In genomic region chr7:121864858-121865585, GRCm38 (mm10) we compare ENCODE assay signal across 8 mouse cellular contexts. TPM values are rescaled to one million over a fixed set of nuclear protein-coding genes. Genes with fewer than 3 reads are reported as not detected.
DNase-seq lines count a peak whose midpoint lies in the region; ATAC-seq and TF ChIP-seq lines count a peak whose summit lies in the region.

Gene Scnn1b (plus strand): TSS chr7:121865038.

- no peak for TF ChIP-seq CTCF in cerebellum, adult 2 months (IDR thresholded peaks at IDR 0.05; ENCODE audit: borderline replicate concordance, insufficient read depth, low read depth, low read length)
- no peak for TF ChIP-seq CTCF in kidney, postnatal 0 days (IDR thresholded peaks at IDR 0.05; ENCODE audit: low read depth)

- H3K4me1 ChIP-seq in cerebellum, adult 2 months (ENCODE audit: control insufficient read depth, insufficient read depth, low read length) = 0 out of 2 replicates have a peak, but pooled peaks cover 4% of the 10 kb centered on the region
- H3K4me1 ChIP-seq in forebrain, embryonic 10.5 days = peaks cover 11% of the 10 kb centered on the region
- no peaks in the 10 kb centered on the region for H3K4me1 ChIP-seq in kidney, postnatal 0 days (replicated peaks; ENCODE audit: insufficient read depth, low read length)
- peaks cover 9% of the 10 kb centered on the region for H3K4me1 ChIP-seq in midbrain, embryonic 13.5 days (replicated peaks)

- peak within 1 kb of the TSS; percentile 51 for H3K4me2 ChIP-seq in kidney, postnatal 0 days (ENCODE audit: low read length)
- H3K4me2 ChIP-seq in midbrain, embryonic 13.5 days (replicated peaks) = peak within 1 kb of the TSS; percentile 60

- no peaks in the 10 kb centered on the region; the same call in 1 of the 2 replicates for H3K27me3 ChIP-seq in cerebellum, adult 2 months (ENCODE audit: control insufficient read depth, insufficient read depth, low read length)
- H3K27me3 ChIP-seq in forebrain, embryonic 10.5 days (ENCODE audit: poor library complexity, severe bottlenecking) = peaks cover 48% of the 10 kb centered on the region
- H3K27me3 ChIP-seq in kidney, postnatal 0 days (ENCODE audit: insufficient read depth, low read length) = peaks cover 10% of the 10 kb centered on the region; the same call in 1 of the 2 replicates
- peaks cover 37% of the 10 kb centered on the region for H3K27me3 ChIP-seq in midbrain, embryonic 13.5 days

- H3K9me3 ChIP-seq in forebrain, embryonic 10.5 days = no peaks in the 10 kb centered on the region
- no peaks in the 10 kb centered on the region for H3K9me3 ChIP-seq in kidney, postnatal 0 days (replicated peaks; ENCODE audit: low read length)
- no peaks in the 10 kb centered on the region for H3K9me3 ChIP-seq in midbrain, embryonic 13.5 days

- DNase-seq in cerebellum, adult 2 months = peak in 1 of 2 experiments; percentile 12
- DNase-seq in cerebellum, postnatal 14 days = no peak
- no peak for DNase-seq in forebrain, embryonic 10.5 days (ENCODE audit: extremely low spot score, low spot score)
- DNase-seq in kidney, postnatal 0 days (ENCODE audit: low spot score) = peak; percentile 4
- DNase-seq in frontal cortex, postnatal 36 days (ENCODE audit: low spot score in 2 of 2) = no peak
- DNase-seq in left cerebral cortex, postnatal 14 days (ENCODE audit: low spot score in 2 of 2) = no peak
- no peak for DNase-seq in spleen, postnatal 4 days (ENCODE audit: low spot score in 2 of 2)

- TF ChIP-seq POLR2A in cerebellum, adult 2 months (IDR thresholded peaks at IDR 0.05; ENCODE audit: borderline replicate concordance, insufficient read depth, low read length) = no peak

- no peak within 1 kb of the TSS for H3K27ac ChIP-seq in cerebellum, adult 2 months (ENCODE audit: insufficient read depth, low read length)
- H3K27ac ChIP-seq in forebrain, embryonic 10.5 days = no peak within 1 kb of the TSS
- H3K27ac ChIP-seq in kidney, postnatal 0 days = no peak within 1 kb of the TSS
- no peak within 1 kb of the TSS for H3K27ac ChIP-seq in midbrain, embryonic 13.5 days

- H3K36me3 ChIP-seq in forebrain, embryonic 10.5 days (replicated peaks) = no peaks in the 10 kb centered on the region
- no peaks in the 10 kb centered on the region for H3K36me3 ChIP-seq in kidney, postnatal 0 days (ENCODE audit: insufficient read depth, low read length)
- no peaks in the 10 kb centered on the region for H3K36me3 ChIP-seq in midbrain, embryonic 13.5 days

- H3K9ac ChIP-seq in kidney, postnatal 0 days (ENCODE audit: low read depth, low read length) = peak within 1 kb of the TSS; percentile 53
- no peak within 1 kb of the TSS; the same call in 1 of the 2 replicates for H3K9ac ChIP-seq in midbrain, embryonic 13.5 days (replicated peaks)

- peak; percentile 73 for ATAC-seq in kidney, postnatal 0 days (replicated peaks; ENCODE audit: low FRiP score, low read depth)
- peak; percentile 45; the same call in 1 of the 2 replicates for ATAC-seq in midbrain, embryonic 13.5 days

- WGBS in cerebellum, adult 2 months = 4% methylated on average over 38 of the region's 42 CpGs
- 2% methylated on average over 38 of the region's 42 CpGs for WGBS in forebrain, embryonic 10.5 days
- 3% methylated on average over 39 of the region's 42 CpGs for WGBS in kidney, postnatal 0 days
- 2% methylated on average over 42 of the region's 42 CpGs for WGBS in midbrain, embryonic 13.5 days

- peak within 1 kb of the TSS; percentile 40 for H3K4me3 ChIP-seq in cerebellum, adult 2 months (replicated peaks; ENCODE audit: insufficient read depth, low read depth, low read length)
- H3K4me3 ChIP-seq in forebrain, embryonic 10.5 days = peak within 1 kb of the TSS; percentile 46
- peak within 1 kb of the TSS; percentile 35 for H3K4me3 ChIP-seq in kidney, postnatal 0 days (replicated peaks; ENCODE audit: low read depth, low read length)
- peak within 1 kb of the TSS; percentile 32 for H3K4me3 ChIP-seq in midbrain, embryonic 13.5 days (replicated peaks)

- intact Hi-C loops in left cerebral cortex, postnatal 14 days (cut with DNase I) = no loop called here

RNA-seq across cellular contexts. Expression of gene Scnn1b, which starts in this region (rescaled TPM):
- 1.3 and 1.5 TPM in 2 replicates for polyA plus RNA-seq in cerebellum, adult 2 months (2012; rRNA removed)
- 0.10 TPM in 1 of 2 replicates, not detected in the other for polyA plus RNA-seq in forebrain, embryonic 10.5 days (2016; fragmentation: Nextera tagmentation; extraction: Ambion mirVana)
- polyA plus RNA-seq in kidney, postnatal 0 days (2015; fragmentation: Nextera tagmentation; extraction: Ambion mirVana) = 74.1 and 82.9 TPM in 2 replicates
- not detected in 2 replicates for polyA plus RNA-seq in midbrain, embryonic 13.5 days (2015; fragmentation: Nextera tagmentation; extraction: Ambion mirVana)
- total RNA-seq in left cerebral cortex, postnatal 14 days (2021) = not detected

Comparison
In these comparisons a context has a peak if more than half of its experiments do, and no peak if none do; other contexts are left out.
1. RNA of gene Scnn1b (polyA plus RNA-seq): 74.1 to 82.9 TPM in kidney, postnatal 0 days; 1.3 to 1.5 TPM in cerebellum, adult 2 months, not detected in midbrain, embryonic 13.5 days and 0.10 TPM in forebrain, embryonic 10.5 days; every median in the first group is over 10 times any median in the second.
2. Peak in ATAC-seq, H3K4me3 ChIP-seq and H3K4me2 ChIP-seq in midbrain, embryonic 13.5 days; RNA of the gene not detected or under 1 TPM.
3. Peak in every context shown above with its lines, with median percentiles within 50 percentile points of each other: H3K4me3 ChIP-seq.